Mouse (Mus musculus) cortical plate, adult 2 months (tissue): ENCODE measurements around the gene Mtnr1b.

Experiments
- CTCF ChIP-seq: fragments of 200-500 bp; IDR thresholded peaks from 2 replicates; pipeline ENCODE4 v1.5.1; 2011; ENCODE audit warnings: mild to moderate bottlenecking, control low read depth, low read length; ENCODE audit not compliant: insufficient read depth; ENCODE audit errors: extremely low read depth
- POLR2A ChIP-seq: fragments of 200-500 bp; IDR thresholded peaks from 2 replicates; pipeline ENCODE4 v1.6.1; 2011; ENCODE audit warnings: mild to moderate bottlenecking, low read length, control low read depth; ENCODE audit not compliant: insufficient read depth; ENCODE audit errors: extremely low read depth

- no peak for TF ChIP-seq CTCF
- no peak for TF ChIP-seq POLR2A
Observed at GRCm38 (mm10) chr9:15912735-15913134, 38.4 kb upstream of the Mtnr1b start.
